Mouse (Mus musculus) left cerebral cortex, postnatal 10 days (tissue): ENCODE measurements at regions not wholly inside any gene's neighbourhood (a gene's known extent, or its start where the extent isn't known, plus 50 kb on each side); places are given as distances from the start of the nearest gene placed in this dataset.

Experiments used
- DNase-seq, 2 experiments: peaks; one replicate each; pipeline ENCODE4 v3.0.0; 2021 to 2022; ENCODE audit warnings: low spot score in 2 of 2, mixed read lengths in 1 of 2; ENCODE audit errors: extremely low spot score in 1 of 2
- intact Hi-C: fragments of 180-260 bp; cut with DNase I; formaldehyde crosslinking; loops from one replicate; pipeline ENCODE4 v1.15.1; 2025

- DNase-seq: no peak
- intact Hi-C loops: loop anchor here (5.0 to 10.0 kb wide), 3 partner anchors 1481 to 1706 kb away; partner anchors contain the start of gene Zfp507
These were observed 414.9 kb downstream of the Zfp536 start for GRCm38 (mm10) chr7:37358492-37358891.

GRCm38 (mm10) chr7:37359473-37359872 lies 414.0 kb downstream of the Zfp536 start:
- intact Hi-C loops: loop anchor here (5.0 to 10.0 kb wide), 3 partner anchors 1482 to 1707 kb away; partner anchors contain the start of gene Zfp507
- DNase-seq: no peak

DNA sequence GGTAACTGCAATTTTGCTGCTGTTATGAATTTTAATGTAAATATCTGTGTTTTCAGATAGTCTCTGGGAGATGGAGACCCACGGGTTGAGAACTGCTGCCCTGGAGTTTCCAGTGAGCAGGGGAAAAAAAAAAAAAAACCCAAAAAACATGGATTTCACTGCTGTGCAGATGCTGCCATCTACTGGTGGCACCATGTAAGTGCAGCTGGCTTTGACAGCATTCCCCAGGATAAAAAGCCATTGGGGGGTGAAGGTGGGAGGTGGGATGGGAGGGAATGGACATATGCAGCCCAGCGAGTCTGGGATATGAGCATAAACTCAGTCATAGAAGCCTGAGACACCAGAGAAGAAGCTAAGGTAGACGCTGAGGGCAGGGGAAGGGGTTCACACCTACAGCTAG lies 413.3 kb downstream of the Zfp536 start:
- no peak for DNase-seq
- intact Hi-C loops: no loop called here

DNA sequence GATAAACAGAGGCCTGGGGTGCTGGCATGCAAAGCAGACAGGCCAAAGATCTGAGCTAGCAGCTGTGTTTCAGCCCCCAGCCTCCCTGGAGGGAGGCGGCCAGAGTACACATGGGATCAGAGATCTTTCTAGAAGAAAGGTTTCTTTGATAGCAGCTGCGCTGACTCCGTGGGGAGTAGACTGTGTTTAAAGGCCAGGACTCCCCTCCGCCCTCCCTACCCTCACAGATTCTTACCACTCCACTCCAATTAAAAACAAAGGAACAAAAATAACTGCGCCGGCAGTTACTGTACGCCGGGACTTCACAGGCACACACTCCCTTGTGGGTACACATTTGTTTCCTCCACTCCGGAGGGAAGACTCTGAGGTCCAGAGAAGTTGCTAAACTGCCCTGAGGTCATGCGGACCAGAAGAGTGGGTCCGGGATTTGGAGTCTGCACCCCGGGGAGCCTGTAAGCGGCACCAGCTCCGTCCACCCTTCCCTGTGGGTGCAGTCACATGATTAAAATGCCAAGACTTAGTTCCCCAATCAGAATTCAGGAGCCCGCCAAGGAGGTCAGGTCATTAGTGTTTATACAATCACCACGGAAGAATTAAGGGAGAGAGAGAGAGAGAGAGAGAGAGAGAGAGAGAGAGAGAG lies 411.5 kb downstream of the Zfp536 start:
- intact Hi-C loops: no loop called here
- peak in 1 of 2 experiments; percentile 85 for DNase-seq

- intact Hi-C loops: no loop called here
These were observed 410.6 kb downstream of the Zfp536 start for GRCm38 (mm10) chr7:37362879-37363278.

DNA sequence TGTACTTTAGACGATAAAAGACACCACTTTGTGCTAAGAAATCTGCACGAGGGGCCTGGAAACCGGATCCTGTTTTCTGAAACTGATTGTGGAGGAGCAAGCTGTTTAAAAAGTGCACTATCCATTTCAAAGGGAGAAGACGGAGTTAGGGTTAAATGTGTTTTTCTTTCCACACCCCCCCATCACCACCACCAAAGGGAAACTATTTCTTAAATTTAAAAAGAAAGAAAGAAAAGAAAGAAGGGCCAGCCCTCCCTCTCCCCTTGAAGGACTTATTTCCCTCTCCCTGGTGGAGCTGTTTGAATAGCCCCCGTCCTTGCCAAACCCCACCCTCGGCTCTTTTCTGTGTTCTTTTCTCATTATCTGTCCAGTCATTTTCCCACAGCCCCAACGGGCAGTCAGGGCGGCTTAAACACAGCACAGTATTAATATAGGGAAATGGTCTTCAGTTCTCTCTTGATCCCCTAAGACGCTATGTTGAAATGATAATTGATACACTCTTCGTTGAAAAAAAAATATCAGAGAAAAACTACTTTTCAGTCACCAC lies 409.7 kb downstream of the Zfp536 start:
- intact Hi-C loops: no loop called here
- DNase-seq: no peak

More at GRCm38 (mm10) chr7:37362879-37363278, 410.6 kb downstream of the Zfp536 start:
- no peak for DNase-seq

GRCm38 (mm10) chr7:37364221-37364620 lies 409.2 kb downstream of the Zfp536 start:
- intact Hi-C loops: no loop called here
- DNase-seq: no peak

DNA sequence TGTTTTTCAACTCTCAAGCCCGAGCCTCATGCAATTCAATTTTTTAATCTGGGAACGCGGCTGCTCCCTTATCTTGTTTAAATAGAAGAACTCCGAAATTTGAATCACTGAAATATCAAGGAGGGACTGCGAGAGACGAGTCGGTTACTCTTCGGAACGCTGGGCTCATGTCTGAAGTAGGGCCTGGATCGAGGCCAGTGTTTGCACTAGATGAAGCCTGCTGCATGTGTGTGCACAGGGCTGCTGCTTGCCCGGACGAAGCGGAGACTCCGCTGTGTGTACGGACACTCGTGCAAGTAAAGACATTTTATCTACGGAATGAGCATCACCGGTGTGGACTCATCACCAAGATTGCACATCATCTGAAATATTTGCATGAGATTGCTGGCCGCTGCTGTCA lies 407.4 kb downstream of the Zfp536 start:
- intact Hi-C loops: no loop called here
- DNase-seq: no peak

GRCm38 (mm10) chr7:37369698-37370097 lies 403.7 kb downstream of the Zfp536 start:
- intact Hi-C loops: loop anchor here (5.0 to 10.0 kb wide), 4 partner anchors 403 to 798 kb away; partner anchors contain the start of gene Zfp536

DNA sequence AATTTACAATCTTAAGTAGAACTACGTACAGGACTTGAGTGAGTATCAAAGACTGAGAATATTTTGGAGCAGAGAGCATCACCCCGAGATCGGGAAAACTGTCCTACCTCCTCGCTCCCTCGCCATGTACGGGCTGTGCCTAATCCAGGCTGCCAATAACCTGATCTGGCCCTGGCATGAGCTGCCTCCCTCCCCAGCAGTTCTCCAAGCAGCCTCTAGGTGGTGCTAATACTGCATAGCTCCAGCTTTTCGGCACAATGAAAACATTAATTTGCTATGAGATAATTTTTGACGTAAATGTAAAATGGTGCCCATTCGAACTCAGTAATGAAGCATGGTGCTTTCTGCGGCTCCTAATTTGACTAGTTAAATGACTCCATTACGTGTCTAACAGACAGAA lies 399.6 kb downstream of the Zfp536 start:
- intact Hi-C loops: loop anchor here (5.0 to 10.0 kb wide), 4 partner anchors 398 to 793 kb away; partner anchors contain the start of gene Zfp536
- peak; percentile 75 to 80 for DNase-seq

More at GRCm38 (mm10) chr7:37369698-37370097, 403.7 kb downstream of the Zfp536 start:
- no peak for DNase-seq

DNA sequence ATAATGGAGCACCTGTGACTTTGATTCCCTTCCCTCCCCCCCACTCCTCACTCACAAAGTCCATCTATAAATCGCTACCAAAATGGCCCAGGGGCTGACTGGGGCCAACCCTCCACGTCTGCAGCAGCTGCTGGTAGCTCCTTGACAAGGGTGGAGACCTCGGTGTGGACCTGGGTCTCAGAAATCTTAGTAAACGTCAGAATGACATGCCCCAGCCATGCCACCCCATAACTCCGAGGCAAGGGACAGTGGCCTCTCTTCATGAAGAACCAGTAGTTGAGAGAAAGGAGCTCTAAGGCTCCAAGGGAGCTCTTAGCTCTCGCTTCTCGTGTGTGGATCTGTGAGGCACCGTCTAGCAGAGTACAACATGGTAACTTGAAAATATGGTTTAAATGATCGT lies 398.4 kb downstream of the Zfp536 start:
- DNase-seq: no peak
- intact Hi-C loops: loop anchor here (10.0 kb wide), 1 partner anchor 700 kb away; no protein-coding TSS in a partner anchor

- DNase-seq: no peak
- intact Hi-C loops: loop anchor here (10.0 kb wide), 1 partner anchor 699 kb away; no protein-coding TSS in a partner anchor
These were observed 397.9 kb downstream of the Zfp536 start for GRCm38 (mm10) chr7:37375591-37375990.

GRCm38 (mm10) chr7:37376207-37376606 lies 397.2 kb downstream of the Zfp536 start:
- DNase-seq: no peak
- intact Hi-C loops: loop anchor here (10.0 kb wide), 1 partner anchor 699 kb away; no protein-coding TSS in a partner anchor

- intact Hi-C loops: loop anchor here (10.0 kb wide), 1 partner anchor 697 kb away; no protein-coding TSS in a partner anchor
- no peak for DNase-seq
These were observed 395.4 kb downstream of the Zfp536 start for GRCm38 (mm10) chr7:37377889-37378521.

GRCm38 (mm10) chr7:37387871-37388270 lies 385.6 kb downstream of the Zfp536 start:
- DNase-seq: no peak
- intact Hi-C loops: no loop called here

DNA sequence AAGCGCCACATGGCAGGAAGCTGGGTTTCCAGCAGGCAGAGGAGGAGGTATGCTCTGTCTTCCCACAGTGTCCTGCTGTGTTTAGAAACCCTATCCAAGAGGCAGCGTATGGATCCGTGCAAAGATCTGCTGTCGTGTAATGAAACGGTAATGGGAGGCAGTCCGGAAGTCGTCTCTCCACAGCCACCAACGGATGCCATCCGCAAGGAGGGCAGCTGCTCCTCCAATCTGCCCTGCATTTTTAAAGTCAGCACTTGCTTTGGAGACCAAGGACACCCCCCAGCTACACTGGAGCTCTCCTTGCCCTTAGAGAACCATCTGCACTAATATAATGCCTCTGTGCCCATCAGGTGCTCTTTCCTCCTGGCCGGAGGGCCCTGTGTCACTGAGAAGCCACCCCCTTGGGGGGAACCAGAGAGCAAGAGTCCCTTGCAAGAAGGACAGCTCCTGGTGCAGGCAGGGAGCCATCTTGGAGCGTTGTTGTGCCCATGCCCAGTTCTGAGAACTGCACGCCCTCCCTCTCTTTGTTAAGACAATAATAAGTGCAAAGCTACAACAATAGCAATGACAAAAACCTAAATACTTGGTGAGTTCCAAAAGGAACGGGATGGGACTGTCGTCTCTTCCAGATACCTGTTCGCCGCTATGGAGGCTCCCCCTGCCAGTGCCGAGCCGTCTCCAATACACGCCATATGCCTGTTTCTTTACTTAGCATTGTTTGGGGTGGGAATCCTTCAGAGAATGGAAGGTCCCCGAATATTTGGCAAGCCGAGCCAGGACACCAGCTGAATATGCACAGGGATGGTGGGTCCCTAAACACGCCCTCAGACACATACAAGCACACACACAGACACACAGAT lies 384.4 kb downstream of the Zfp536 start:
- intact Hi-C loops: no loop called here
- peak in 1 of 2 experiments; percentile 22 for DNase-seq

- no peak for DNase-seq
- intact Hi-C loops: no loop called here
These were observed 383.7 kb downstream of the Zfp536 start for GRCm38 (mm10) chr7:37389703-37390087.

GRCm38 (mm10) chr7:37390271-37390670 lies 383.2 kb downstream of the Zfp536 start:
- DNase-seq: no peak
- intact Hi-C loops: no loop called here

DNA sequence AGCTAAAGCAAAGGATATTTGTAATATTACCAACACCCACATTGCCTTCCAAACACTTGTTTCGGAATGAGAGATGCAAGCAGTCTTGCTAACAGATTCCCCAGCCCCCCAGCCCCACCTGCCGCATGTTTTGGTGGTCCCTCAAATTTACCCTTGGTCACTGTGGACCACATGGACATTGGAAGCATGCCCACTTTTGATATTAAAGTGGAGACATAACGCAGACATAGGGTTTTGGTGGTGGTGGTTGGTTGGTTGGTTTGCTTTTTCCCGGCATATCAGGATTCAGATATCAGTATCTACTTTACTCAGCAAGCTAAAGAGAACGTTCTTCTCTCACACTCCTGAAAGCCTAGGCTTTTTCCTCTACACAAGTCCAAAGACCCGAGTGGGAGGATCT lies 381.3 kb downstream of the Zfp536 start:
- intact Hi-C loops: no loop called here

More for the DNA sequence above, 381.3 kb downstream of the Zfp536 start:
- DNase-seq: no peak
